Mouse (Mus musculus) heart, adult 11 months (tissue): ENCODE data around the gene Cfap299.

Experiments
- DNase-seq: peaks from one replicate; pipeline ENCODE4 v3.0.0; 2022

The Cfap299 gene

DNA sequence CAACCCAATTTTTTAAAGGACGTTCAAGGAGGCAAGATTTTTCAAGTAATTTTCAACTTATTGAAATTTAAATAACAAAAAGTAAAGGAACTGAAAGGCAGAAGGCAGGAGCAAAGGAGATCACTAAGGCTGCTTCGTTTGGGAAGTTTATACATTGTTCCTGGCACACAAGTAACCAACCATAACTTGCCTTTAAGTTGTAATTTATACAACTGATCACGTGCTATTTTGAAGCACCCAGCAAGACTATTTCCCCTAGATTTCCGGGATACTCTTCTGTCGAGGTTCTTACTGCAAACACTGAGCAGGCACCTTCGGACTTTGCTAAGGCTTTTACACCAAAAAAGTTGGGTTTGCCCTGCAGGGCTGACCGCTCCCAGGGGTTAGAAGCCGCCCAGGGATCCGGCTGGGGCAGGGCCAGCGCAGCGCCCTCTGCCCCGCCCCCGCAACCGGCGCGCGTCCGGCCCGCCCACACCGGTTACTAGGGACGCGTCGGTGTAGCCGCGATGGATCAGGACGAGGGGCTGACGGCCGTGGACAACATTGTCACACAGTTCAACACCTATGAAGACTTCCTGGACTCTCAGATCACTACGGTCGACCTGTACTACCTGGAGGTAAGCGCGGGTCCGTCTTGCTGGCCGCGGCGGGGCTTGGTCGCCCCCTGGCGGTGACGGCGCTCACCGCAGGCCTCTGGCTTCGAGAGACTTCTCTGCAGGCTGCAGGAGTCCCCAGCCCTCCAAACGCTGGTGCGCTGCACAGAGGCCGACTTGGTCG lies at the start of gene Cfap299:
TSS of gene Cfap299 (plus strand) at position 457 of the 777 bp plus-strand sequence.
- DNase-seq = peak; percentile 95

GRCm38 (mm10) chr5:98281993-98282392 lies 47.1 kb upstream of the Cfap299 start:
- DNase-seq = no peak

GRCm38 (mm10) chr5:98283696-98284478 lies 45.2 kb upstream of the Cfap299 start:
- DNase-seq = no peak

GRCm38 (mm10) chr5:98290642-98291041 lies 38.5 kb upstream of the Cfap299 start:
- DNase-seq = no peak

GRCm38 (mm10) chr5:98292388-98293048 lies 36.6 kb upstream of the Cfap299 start:
- DNase-seq = no peak

- no peak for DNase-seq
Observed at GRCm38 (mm10) chr5:98293049-98293715, 35.9 kb upstream of the Cfap299 start.

GRCm38 (mm10) chr5:98300079-98300478 lies 29.0 kb upstream of the Cfap299 start:
- DNase-seq = peak; percentile 12

- DNase-seq = no peak
Observed at GRCm38 (mm10) chr5:98305673-98306072, 23.4 kb upstream of the Cfap299 start.

DNA sequence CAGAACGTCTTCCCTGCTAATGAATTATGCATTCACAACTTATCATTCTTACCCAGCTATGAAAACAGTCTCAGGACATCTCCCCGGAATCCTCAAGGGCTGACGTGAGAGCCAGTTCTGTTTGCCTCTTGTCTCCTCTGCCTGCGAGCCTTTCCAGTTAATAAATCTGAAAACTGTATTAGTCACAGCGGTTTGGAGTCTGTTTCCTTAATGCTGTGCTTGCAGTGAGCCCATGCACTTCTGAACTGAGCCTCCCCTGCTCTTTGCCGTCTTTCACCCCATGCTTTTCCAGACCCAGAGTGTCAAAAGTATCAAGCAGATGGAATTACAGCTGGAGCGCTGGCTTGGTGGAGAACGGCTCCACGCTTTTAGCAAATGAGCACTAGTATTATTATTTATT lies 22.6 kb upstream of the Cfap299 start:
- no peak for DNase-seq

DNA sequence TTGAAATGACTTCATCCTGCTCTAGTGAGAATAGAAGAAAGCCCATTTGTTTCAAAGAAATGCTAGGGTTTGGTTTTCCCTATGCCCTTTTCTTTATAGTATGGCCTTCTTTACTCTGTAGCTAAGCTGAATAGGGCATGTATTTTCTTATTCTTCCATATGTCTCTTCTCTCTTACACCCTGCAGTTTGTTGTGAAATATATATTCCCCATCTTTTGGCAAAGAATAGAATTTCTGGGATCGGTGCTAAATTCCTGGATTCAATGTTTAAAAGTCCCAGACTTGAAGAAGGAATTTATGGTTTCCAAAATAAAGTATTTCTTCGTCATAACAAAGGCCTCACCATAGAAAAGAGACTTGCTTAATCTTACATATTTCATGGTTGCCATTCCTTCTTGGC lies 2.5 kb upstream of the Cfap299 start:
- DNase-seq = no peak

GRCm38 (mm10) chr5:98343751-98344150 lies 14.6 kb downstream of the Cfap299 start:
- peak; percentile 83 for DNase-seq

GRCm38 (mm10) chr5:98344581-98344980 lies 15.5 kb downstream of the Cfap299 start:
- peak; percentile 15 for DNase-seq

- DNase-seq = no peak
Observed at GRCm38 (mm10) chr5:98346067-98346466, 17.0 kb downstream of the Cfap299 start.

DNA sequence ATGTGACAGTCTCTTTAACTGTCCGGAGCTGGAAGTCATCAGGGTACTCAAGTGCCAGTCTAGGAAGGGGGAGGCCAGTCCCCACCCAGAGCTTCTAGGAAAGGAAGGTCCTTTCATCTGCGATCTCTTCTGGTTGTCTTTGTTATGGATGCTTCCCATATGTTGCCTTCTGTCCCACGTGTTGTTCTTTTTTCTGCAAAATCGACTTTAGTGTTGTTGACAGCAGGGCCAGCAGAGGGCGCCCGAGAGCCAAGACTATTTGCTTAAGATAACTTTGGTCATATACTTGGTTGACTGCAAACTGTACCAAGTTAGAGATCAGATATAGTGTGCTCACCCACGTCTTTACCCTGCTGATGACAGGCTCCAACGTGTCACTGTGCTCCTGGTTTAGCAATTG lies 19.5 kb downstream of the Cfap299 start:
- no peak for DNase-seq

DNA sequence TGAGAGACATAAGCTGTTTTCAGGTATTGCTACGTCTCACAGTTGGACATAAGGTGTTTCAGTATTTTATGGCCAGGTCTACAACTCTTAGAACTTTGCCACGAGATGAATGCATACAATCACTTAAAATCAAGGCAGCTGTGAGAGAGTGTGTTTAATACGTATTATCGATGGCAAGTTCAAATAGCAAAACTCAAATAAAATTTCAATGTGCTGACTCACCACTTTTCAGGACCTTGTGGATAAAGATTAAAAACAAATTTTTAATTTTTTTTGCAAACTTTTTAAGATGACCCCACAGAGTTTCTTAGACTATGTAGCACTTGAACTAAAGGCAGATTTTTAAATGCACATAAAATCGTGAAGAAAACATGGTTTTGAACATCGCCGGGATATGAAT lies 30.8 kb downstream of the Cfap299 start:
- no peak for DNase-seq

DNA sequence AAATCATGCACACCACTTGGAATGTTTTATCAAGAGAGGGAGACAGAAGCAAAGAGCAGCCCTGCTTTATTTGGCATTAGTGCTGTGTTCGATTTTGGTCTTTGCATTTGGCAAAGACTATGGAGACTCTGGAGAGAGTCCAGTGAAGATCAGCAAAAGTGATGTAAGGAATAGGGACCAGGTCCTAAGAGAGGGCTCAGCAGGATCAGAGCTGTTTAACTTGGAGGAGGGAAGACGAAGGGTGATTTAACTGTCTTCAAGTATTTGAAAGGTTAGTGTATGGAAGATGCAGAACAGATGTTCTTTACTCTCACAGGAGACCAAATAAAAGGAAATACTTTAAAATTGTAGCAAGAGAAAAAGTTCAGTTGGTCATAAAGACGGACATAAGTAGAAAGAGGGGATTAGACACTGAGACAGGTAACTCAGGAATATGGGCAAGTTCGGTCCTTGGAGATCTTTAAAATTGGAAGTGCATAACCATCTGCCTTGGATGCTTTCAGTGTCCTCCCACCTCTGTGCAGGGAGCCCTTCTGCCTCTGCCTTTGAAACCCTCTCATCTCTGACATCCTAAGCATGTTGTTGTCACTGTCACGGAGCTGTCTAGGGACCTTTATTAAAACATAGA lies 31.8 kb downstream of the Cfap299 start:
- peak; percentile 67 for DNase-seq

GRCm38 (mm10) chr5:98363428-98363827 lies 34.3 kb downstream of the Cfap299 start:
- peak; percentile 27 for DNase-seq

DNA sequence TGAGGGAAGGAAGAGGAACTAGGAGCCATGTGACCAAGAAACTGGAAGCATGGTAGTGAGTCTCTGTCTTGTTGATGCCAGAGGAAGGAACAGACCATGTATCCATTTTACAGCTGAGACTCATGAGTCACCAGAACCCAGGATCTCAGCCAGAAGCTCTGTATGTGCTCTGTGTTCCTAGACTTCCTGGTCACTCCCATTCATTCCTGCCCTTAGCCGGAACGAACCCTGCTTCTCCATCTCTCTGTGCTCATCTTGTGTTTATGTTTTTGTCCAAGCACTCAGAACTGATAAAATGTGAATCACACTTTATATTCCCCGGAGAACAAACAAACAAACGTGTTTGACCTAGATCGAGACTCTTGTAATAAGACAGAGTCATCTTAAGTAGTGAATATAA lies 36.2 kb downstream of the Cfap299 start:
- DNase-seq = no peak

GRCm38 (mm10) chr5:98368822-98369221 lies 39.7 kb downstream of the Cfap299 start:
- DNase-seq = peak; percentile 49

DNA sequence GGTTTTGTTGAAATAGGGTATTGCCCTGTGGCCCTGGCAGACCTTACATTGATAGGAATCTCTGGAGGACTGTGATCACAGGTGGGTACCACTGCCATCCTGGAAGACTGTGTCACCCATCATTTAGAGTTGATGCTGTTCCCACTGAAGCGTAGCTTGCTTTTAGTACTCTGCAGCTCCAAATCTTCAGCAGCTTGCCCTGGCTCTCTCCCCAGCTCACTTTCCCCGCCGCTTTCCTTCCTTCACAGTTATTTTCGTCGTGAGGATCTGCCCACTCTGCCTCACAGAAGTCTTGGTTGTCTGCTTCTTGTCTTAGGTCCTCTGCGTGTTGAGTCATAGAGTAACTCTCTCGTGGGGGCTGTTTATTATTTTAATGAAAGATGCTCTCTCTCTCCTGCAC lies 40.3 kb downstream of the Cfap299 start:
- peak; percentile 80 for DNase-seq

DNA sequence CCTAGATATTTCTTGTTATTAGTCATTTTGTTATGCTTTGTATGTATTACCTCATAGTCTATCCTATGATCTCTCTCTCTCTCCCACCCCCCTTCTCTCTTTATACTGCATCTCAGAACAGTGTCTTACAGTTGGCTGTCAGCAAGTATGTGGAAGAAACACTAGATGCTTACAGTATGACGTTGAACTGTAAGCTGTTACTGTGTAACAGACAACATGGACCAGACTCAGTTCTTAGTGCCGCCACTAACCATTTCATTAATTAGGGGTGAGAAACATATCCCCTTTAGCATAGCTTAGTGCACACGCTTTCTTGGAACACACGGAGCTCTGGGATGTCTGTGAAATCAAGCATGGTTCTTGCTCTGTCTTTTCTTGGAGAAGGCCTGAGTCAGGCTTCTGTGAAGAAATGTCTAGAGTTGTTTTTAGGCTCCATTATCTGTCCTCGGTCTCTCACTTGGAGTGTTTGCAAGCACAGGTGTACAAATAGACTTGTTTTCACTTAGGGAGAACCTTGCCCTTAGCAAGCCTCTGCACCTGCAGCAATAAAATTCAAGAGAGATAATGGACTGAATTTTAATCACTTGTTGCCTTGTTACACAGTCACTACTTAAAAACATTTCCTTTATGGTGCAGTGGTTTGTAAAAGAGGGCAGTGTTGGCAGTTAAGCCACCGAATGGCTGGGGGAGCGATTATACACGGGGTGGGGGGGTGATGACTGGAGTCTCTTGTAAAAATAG lies 47.1 kb downstream of the Cfap299 start:
- DNase-seq = peak; percentile 22

DNA sequence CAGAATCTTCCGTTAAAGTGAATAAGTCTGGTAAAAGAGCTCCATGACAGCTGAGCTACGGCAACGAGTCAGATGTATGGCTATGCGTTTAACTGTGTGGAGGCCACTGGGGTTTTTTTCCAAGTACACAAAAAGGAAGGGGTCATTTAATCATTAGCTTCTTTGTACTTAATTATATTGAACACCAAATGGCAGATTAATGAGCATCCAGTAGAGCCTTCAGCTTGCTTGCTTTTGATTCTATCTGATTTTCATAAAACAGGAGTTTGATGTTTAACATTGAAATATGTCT lies 47.6 kb downstream of the Cfap299 start:
- DNase-seq = no peak
